Mouse (Mus musculus) bone marrow, adult 2 months (tissue): ENCODE measurements around the gene Slc34a2.

Experiments
- CTCF ChIP-seq: fragments of 200-500 bp; IDR thresholded peaks from 2 replicates; pipeline ENCODE4 v1.5.1; 2011; ENCODE audit warnings: low read length, control low read depth; ENCODE audit not compliant: control insufficient read depth, insufficient read depth
- POLR2A ChIP-seq: fragments of 200-500 bp; IDR thresholded peaks from 2 replicates; pipeline ENCODE4 v1.6.1; 2011; ENCODE audit warnings: low read depth, mild to moderate bottlenecking, control low read depth, low read length, borderline replicate concordance; ENCODE audit not compliant: control insufficient read depth

GRCm38 (mm10) chr5:53043716-53044115 lies 5.8 kb downstream of the Slc34a2 start:
- no peak for TF ChIP-seq CTCF
- TF ChIP-seq POLR2A: no peak
